Mouse (Mus musculus) gastrocnemius, postnatal 4 days (tissue): ENCODE results near the gene Rgs14. TPM values are rescaled to one million over a fixed set of nuclear protein-coding genes. Genes with fewer than 3 reads are reported as not detected.

Experiments used
- DNase-seq, 2 experiments: peaks; one replicate each; pipeline ENCODE4 v3.0.0; 2021 to 2022; ENCODE audit warnings: low spot score in 2 of 2, mixed read lengths in 2 of 2
- total RNA-seq, 2 experiments: library from RNA; stranded (reverse); gene quantifications; 2 replicates each; pipeline ENCODE4 v1.2.3; 2021

The Rgs14 gene
- total RNA-seq, 2 experiments from 2014 or later = 0.88 to 1.1 TPM

- no peak for DNase-seq
Measured at GRCm38 (mm10) chr13:55403935-55404852, 34.7 kb downstream of the Rgs14 start.

GRCm38 (mm10) chr13:55404853-55405782, 35.6 kb downstream of the Rgs14 start:
- DNase-seq = peak; percentile 67 to 76

- DNase-seq = no peak
Measured at GRCm38 (mm10) chr13:55405783-55406390, 36.4 kb downstream of the Rgs14 start.

- DNase-seq = no peak
Measured at GRCm38 (mm10) chr13:55407341-55407740, 37.8 kb downstream of the Rgs14 start.

GRCm38 (mm10) chr13:55408546-55409120, 39.1 kb downstream of the Rgs14 start:
- DNase-seq = no peak

- no peak for DNase-seq
Measured at GRCm38 (mm10) chr13:55411826-55412225, 42.3 kb downstream of the Rgs14 start.

GRCm38 (mm10) chr13:55412643-55413307, 43.2 kb downstream of the Rgs14 start:
- DNase-seq = no peak

- DNase-seq = no peak
Measured at GRCm38 (mm10) chr13:55413333-55413732, 43.8 kb downstream of the Rgs14 start.

GRCm38 (mm10) chr13:55414743-55415380, 45.3 kb downstream of the Rgs14 start, which contains the start of gene Pfn3:
Gene Pfn3, minus strand, starts transcription at chr13:55415232.
- no peak for DNase-seq

GRCm38 (mm10) chr13:55418004-55418403, 48.5 kb downstream of the Rgs14 start:
- DNase-seq = peak; percentile 73 to 85

- no peak for DNase-seq
Measured at GRCm38 (mm10) chr13:55419142-55419541, 49.6 kb downstream of the Rgs14 start.

- DNase-seq = no peak
Measured at GRCm38 (mm10) chr13:55420018-55420932, 50.7 kb downstream of the Rgs14 start.

- DNase-seq = peak in 1 of 2 experiments; percentile 70
Measured at GRCm38 (mm10) chr13:55420933-55421800, 51.6 kb downstream of the Rgs14 start.

GRCm38 (mm10) chr13:55426613-55427012, 57.1 kb downstream of the Rgs14 start, which contains the start of gene F12:
Gene F12, minus strand, starts transcription at chr13:55426793.
- DNase-seq = no peak

GRCm38 (mm10) chr13:55429226-55429888, 59.8 kb downstream of the Rgs14 start:
- DNase-seq = no peak

- DNase-seq = no peak
Measured at GRCm38 (mm10) chr13:55430566-55430965, 61.0 kb downstream of the Rgs14 start.
